Mouse (Mus musculus) heart, embryonic 11.5 days (tissue): Measurements from ENCODE around the gene Rin3. TPM values are rescaled to one million over a fixed set of nuclear protein-coding genes. Genes with fewer than 3 reads are reported as not detected.
"Not testable (repeated sequence)": the region's sequence is repeated elsewhere in the genome, so short reads cannot be mapped to it uniquely, and the experiment has no call there.

ENCODE experiments used
- ATAC-seq: fragments of 200-750 bp; cut with Nextera tagmentation; replicated peaks from 2 replicates; pipeline ENCODE4 v1.8.0; 2017; ENCODE audit warnings: moderate library complexity; ENCODE audit not compliant: insufficient number of reproducible peaks, low FRiP score, low TSS enrichment
- H3K27ac ChIP-seq: fragments of 300-500 bp; sonication (generic); 2 replicates; pipeline ENCODE4 v1.5.1; 2014; ENCODE audit warnings: mild to moderate bottlenecking, low read depth, low read length
- H3K27me3 ChIP-seq: fragments of 300-500 bp; sonication (generic); 2 replicates; pipeline ENCODE4 v1.6.1; 2014; ENCODE audit warnings: mild to moderate bottlenecking, low read length, mixed read lengths; ENCODE audit not compliant: control insufficient read depth, insufficient read depth
- H3K36me3 ChIP-seq: fragments of 300-500 bp; sonication (generic); 2 replicates; pipeline ENCODE4 v1.6.1; 2014; ENCODE audit warnings: mild to moderate bottlenecking, low read length, moderate library complexity, mixed read lengths; ENCODE audit not compliant: control insufficient read depth, insufficient read depth
- H3K4me1 ChIP-seq: fragments of 300-500 bp; sonication (generic); 2 replicates; pipeline ENCODE4 v1.6.1; 2014; ENCODE audit warnings: low read length; ENCODE audit not compliant: control insufficient read depth, insufficient read depth
- H3K4me2 ChIP-seq: fragments of 300-500 bp; sonication (generic); 2 replicates; pipeline ENCODE4 v1.6.1; 2014; ENCODE audit warnings: mild to moderate bottlenecking, moderate library complexity
- H3K4me3 ChIP-seq: fragments of 300-500 bp; sonication (generic); 2 replicates; pipeline ENCODE4 v1.5.1; 2014; ENCODE audit warnings: low read depth, low read length
- H3K9ac ChIP-seq: fragments of 300-500 bp; sonication (generic); 2 replicates; pipeline ENCODE4 v1.6.1; 2014; ENCODE audit warnings: mild to moderate bottlenecking, low read depth, low read length, moderate library complexity
- H3K9me3 ChIP-seq: fragments of 300-500 bp; sonication (generic); replicated peaks from 2 replicates; pipeline ENCODE4 v1.6.1; 2016; ENCODE audit warnings: low read length; ENCODE audit not compliant: control insufficient read depth
- WGBS: fragments of 180-500 bp; shearing (Covaris S2); extraction: QIAGEN DNeasy Blood & Tissue Kit; methylation state at CpG from one replicate; pipeline ENCODE4 v1.1.7; 2014; ENCODE audit not compliant: insufficient replicate concordance; 5-methylcytosine and 5-hydroxymethylcytosine counted together
- polyA plus RNA-seq: library from polyadenylated mRNA; unstranded; fragments of >200 nt; fragmentation: Nextera tagmentation; extraction: Ambion mirVana; gene quantifications from 2 replicates; pipeline ENCODE4 v1.2.1, GENCODE M21; 2014

Rin3 gene
- polyA plus RNA-seq, 1 experiment from 2014 or later = 10.2 TPM

DNA sequence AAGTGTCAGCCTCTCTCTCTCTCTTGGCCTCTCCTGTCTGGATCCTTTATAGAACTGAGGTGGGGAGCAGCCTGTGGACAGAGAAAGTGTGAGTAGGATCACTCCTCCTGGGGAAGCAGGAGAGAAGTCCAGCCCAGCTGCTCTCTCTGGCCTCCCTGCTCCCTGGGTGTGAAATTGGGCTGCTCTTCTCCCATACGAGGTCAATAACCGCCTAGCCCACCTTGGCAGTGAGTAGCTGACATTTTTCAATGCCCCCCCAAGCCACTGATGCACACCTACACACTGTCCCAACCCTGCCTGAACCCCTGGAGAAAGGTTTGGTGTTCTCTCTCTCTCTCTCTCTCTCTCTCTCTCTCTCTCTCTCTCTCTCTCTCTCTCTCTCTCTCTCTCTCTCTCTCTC, 13.7 kb upstream of the Rin3 start:
- ATAC-seq = no peak
- Histone ChIP-seq H3K27me3 (no peaks in the 10 kb centered on the region), H3K9ac (no peak overlapping the region), H3K4me2 (no peak overlapping the region), H3K4me1 (no peaks in the 10 kb centered on the region), H3K27ac (no peak overlapping the region), H3K9me3 (no peaks in the 10 kb centered on the region), H3K4me3 (no peak overlapping the region), H3K36me3 (no peaks in the 10 kb centered on the region)
- 49% methylated on average over 2 of the region's 2 CpGs for WGBS

DNA sequence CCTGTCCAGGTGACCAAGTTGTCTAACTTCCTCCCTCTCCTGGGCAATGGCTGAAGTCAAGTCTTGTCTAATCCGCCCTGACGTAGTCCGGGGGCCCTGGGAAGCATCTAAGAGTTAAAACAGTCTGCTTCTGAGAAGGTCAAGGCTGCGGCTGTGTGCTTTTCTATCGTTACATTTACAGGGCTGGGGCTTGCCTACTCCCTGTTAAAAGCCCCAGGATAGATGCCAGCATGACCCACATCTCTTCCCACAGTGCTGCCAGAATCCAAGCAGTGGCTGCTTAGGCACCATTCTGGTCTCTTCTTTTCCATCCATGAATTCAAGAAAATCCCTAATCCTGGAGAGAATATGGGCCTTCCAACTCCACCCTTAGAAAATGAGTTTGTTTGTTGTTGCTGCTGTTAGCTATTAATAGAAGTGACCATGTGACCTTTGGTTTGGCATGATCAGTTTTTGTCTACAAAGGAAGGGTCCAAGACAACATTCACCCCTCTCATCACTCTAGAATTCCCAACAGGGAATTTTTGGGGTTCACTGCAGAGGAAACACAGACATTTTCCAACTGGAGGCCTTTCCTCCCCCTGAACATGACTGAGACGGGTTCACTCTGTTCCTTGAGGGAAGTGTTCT, 12.0 kb upstream of the Rin3 start:
- WGBS = 65% methylated on average over 6 of the region's 6 CpGs
- H3K27me3 ChIP-seq = no peaks in the 10 kb centered on the region
- no peak overlapping the region for H3K27ac ChIP-seq
- H3K4me3 ChIP-seq = no peak overlapping the region
- no peaks in the 10 kb centered on the region for H3K9me3 ChIP-seq
- no peaks in the 10 kb centered on the region for H3K4me1 ChIP-seq
- H3K36me3 ChIP-seq = no peaks in the 10 kb centered on the region
- no peak overlapping the region for H3K9ac ChIP-seq
- no peak overlapping the region for H3K4me2 ChIP-seq
- ATAC-seq = no peak

DNA sequence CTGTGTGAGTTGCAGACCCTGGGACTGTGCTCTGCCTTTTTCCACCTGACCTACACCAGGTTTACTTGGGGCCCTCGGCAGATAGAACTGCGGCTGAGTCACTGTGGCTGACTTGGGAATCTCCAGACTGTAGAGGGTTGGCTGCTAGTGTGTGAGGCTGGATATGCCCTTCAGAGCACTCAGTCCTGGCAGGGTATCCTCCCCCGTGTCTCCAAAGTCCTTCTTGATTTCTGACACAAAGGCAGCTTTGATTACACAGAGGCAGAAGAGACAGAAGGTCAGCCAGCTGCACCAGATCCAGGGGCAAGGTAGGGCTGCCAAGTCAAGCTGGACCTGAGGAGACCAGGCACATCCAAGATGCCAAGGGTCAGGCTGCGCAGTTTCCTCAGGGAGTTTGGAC, 11.4 kb upstream of the Rin3 start:
- no peaks in the 10 kb centered on the region for H3K4me1 ChIP-seq
- no peaks in the 10 kb centered on the region for H3K9me3 ChIP-seq
- no peak for ATAC-seq
- no peak overlapping the region for H3K9ac ChIP-seq
- H3K4me2 ChIP-seq = no peak overlapping the region
- H3K27me3 ChIP-seq = no peaks in the 10 kb centered on the region
- no peaks in the 10 kb centered on the region for H3K36me3 ChIP-seq
- H3K4me3 ChIP-seq = no peak overlapping the region
- 58% methylated on average over 4 of the region's 4 CpGs for WGBS
- no peak overlapping the region for H3K27ac ChIP-seq

DNA sequence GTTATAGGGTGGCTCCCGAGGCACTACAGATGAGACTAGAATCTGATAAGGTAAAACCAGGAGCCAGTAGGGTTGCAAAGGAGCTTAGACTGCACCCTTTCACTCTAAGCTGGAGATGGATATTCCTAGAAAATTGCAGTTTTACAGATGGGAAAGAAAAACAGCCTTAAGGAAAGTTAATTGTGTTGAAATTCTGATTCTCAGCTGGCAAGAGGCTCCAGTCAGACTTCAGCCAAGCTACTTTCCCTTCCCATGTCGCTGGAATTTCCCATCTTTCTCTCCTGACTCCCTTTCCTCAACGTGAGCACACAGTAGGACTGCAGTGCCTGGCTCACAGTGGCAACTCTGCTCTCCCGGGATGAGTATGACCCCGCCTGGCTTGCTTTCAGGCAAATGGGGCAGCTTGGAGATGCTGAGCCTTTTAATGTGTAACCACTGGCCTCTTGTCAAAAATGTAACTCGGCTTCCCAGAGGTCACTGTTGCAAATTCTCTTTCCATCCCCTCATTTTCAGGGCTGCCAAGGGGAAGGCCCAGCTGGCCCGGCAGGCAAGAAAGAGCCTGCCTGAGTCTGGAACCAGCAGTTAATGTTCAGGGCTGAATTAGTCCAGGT, 6.9 kb upstream of the Rin3 start:
- 57% methylated on average over 7 of the region's 7 CpGs for WGBS
- Histone ChIP-seq H3K4me1 (no peaks in the 10 kb centered on the region), H3K4me2 (no peak overlapping the region), H3K9me3 (peaks cover 3% of the 10 kb centered on the region; the same call in 1 of the 2 replicates), H3K36me3 (0 out of 2 replicates have a peak, but pooled peaks cover 2% of the 10 kb centered on the region), H3K9ac (no peak overlapping the region), H3K4me3 (no peak overlapping the region), H3K27me3 (no peaks in the 10 kb centered on the region), H3K27ac (no peak overlapping the region)
- ATAC-seq = no peak

DNA sequence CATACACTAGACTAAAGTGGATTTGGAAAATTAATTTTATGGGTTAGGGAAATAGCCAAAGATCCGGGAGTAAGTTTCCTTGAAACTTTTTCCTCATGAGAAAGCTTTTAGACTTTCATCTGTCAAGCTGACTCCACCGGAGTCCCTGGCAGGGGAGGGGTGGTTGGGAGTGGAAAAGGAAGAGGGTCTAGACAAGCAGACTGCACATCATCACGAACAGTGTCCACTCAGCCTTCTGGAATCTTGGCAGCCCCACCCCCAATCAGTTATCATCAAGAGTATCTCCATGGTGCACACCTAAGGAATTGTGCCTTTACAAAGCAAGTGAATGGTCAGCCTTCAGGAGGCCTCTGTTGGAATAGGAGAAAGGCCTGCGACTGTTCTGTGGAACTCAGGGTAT, 2.6 kb upstream of the Rin3 start:
- not testable (repeated sequence) for ATAC-seq, H3K27me3 ChIP-seq
- 27% methylated on average over 4 of the region's 4 CpGs for WGBS

DNA sequence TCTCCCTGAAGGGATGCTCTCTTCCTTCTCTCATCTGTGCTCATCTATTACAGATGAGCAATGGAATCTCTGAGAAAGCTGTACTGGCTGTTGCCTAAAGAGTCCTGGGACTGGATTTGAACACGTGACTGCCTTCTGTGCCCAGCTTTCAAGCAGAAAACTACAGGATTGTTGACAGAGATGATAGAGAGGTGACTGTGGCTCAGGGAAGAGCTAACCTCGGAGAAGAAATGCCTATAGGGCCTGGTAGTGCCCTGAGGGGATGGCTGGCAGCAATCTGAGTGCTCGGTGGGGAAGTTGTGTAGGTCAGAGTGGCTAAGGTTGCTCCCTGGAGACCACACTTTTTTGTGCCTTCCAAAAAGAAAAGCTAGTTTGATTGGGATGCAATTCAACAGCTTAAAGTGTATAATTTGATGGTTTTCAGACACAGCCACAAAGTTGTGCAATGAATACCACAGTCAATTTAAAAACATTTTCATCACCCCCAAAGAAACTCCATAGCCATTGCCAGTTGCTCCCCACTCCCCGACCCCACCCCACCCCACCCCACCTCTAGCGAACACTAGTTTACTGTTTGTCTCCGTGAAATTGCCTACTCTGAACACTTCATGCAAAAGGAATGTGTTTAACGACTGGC, 1.9 kb upstream of the Rin3 start:
- 52% methylated on average over 7 of the region's 7 CpGs for WGBS

More for the DNA sequence above, 2.6 kb upstream of the Rin3 start:
- H3K9ac ChIP-seq, H3K36me3 ChIP-seq, H3K9me3 ChIP-seq, H3K4me2 ChIP-seq, H3K27ac ChIP-seq, H3K4me3 ChIP-seq: not testable (repeated sequence)
- peaks cover 15% of the 10 kb centered on the region for H3K4me1 ChIP-seq

DNA sequence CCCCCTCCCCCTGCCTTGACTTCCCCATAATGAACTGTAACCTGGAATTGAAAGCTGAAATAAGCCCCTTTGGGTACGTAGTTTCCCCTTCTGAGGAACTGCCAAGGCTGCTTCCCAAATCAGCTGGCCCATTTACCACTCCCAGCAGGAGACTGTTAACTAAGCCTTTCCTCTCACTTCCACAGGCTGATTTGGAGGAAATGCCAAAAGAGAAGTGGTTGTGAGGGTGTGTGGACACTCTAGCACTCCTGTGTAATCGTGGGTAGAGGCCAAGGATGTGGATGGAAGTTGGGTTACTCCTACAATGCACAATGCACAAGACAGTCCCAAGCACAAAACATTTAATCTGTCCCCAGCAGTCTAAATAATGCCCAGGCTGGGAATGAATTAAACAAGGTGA, 722 bp upstream of the Rin3 start:
- no peak overlapping the region for H3K27ac ChIP-seq

More for the DNA sequence above, 1.9 kb upstream of the Rin3 start:
- Histone ChIP-seq H3K4me2 (no peak overlapping the region; the same call in 1 of the 2 replicates), H3K9ac (no peak overlapping the region), H3K27me3 (no peaks in the 10 kb centered on the region), H3K4me3 (no peak overlapping the region), H3K36me3 (0 out of 2 replicates have a peak, but pooled peaks cover 2% of the 10 kb centered on the region), H3K27ac (no peak overlapping the region), H3K4me1 (peaks cover 20% of the 10 kb centered on the region), H3K9me3 (peaks cover 3% of the 10 kb centered on the region; the same call in 1 of the 2 replicates)
- ATAC-seq = no peak

DNA sequence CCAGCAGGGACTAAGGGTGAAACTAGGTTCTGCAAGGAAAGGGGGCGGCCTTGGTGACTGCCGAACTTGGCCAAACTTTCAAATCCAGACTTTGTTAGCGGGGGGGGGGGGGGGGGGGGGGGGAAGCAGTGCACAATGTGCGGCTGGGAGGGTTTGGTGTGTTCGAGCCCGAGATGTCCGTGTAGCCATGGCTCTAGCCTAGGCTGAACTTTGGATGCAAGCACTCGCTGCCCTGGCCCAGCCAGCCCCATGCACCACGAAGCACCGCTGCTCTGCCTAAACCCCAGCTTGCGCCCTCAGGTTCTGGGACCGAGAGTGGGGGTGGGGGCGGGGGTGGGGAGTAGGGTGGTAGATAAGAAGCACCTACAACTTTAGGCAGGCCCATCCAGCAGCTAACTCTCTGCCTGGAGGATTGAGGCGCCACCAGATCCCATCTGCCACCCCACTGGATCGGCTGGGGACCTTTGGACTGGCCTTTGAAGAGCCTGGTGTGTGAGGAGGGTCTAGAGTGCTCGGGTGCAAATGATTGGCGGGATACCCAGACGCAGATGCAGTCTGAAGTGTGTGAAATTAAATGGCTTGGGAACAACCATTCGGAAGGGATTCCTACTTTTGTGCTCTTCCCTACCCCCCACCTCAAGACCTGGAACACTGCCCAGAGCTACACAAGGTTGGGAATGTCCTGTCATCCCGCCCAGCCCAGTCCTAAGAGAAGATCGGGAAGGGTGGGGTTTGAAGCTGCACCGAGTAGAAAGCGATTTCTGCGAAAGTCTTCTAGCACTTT, 827 bp downstream of the Rin3 start:
- H3K27ac ChIP-seq = peak overlapping the region; percentile 71
- no peaks in the 10 kb centered on the region for H3K27me3 ChIP-seq
- peak overlapping the region; percentile 66 for H3K4me3 ChIP-seq
- no peaks in the 10 kb centered on the region for H3K36me3 ChIP-seq
- 3% methylated on average over 21 of the region's 24 CpGs for WGBS
- H3K9ac ChIP-seq = peak overlapping the region; percentile 89
- no peaks in the 10 kb centered on the region for H3K9me3 ChIP-seq
- peak; percentile 71 for ATAC-seq
- peak overlapping the region; percentile 90 for H3K4me2 ChIP-seq
- H3K4me1 ChIP-seq = peaks cover 41% of the 10 kb centered on the region

More for the DNA sequence above, 722 bp upstream of the Rin3 start:
- 0 out of 2 replicates have a peak, but pooled peaks cover 2% of the 10 kb centered on the region for H3K36me3 ChIP-seq
- no peak overlapping the region for H3K9ac ChIP-seq
- peak overlapping the region; percentile 90 for H3K4me2 ChIP-seq
- no peak for ATAC-seq
- H3K9me3 ChIP-seq = peaks cover 3% of the 10 kb centered on the region; the same call in 1 of the 2 replicates
- no peaks in the 10 kb centered on the region for H3K27me3 ChIP-seq
- peaks cover 31% of the 10 kb centered on the region for H3K4me1 ChIP-seq
- H3K4me3 ChIP-seq = peak overlapping the region; percentile 66; the same call in 1 of the 2 replicates
- WGBS = 51% methylated on average over 2 of the region's 2 CpGs
